Mouse (Mus musculus) kidney, adult 10 weeks (tissue): Measurements from ENCODE around the gene Acta1. TPM values are rescaled to one million over a fixed set of nuclear protein-coding genes. Genes with fewer than 3 reads are reported as not detected.

Experiments used
- polyA plus RNA-seq: library from polyadenylated mRNA; stranded (reverse); fragments of 350-450 nt; fragmentation: Illumina TruSeq; extraction: RNeasy Lipid Tissue Mini Kit (QIAGEN cat#74804); gene quantifications from one replicate; pipeline ENCODE4 v1.2.3, GENCODE M21; 2014; ENCODE audit warnings: low read depth, low replicate concordance

Acta1 gene
- polyA plus RNA-seq: not detected

DNA sequence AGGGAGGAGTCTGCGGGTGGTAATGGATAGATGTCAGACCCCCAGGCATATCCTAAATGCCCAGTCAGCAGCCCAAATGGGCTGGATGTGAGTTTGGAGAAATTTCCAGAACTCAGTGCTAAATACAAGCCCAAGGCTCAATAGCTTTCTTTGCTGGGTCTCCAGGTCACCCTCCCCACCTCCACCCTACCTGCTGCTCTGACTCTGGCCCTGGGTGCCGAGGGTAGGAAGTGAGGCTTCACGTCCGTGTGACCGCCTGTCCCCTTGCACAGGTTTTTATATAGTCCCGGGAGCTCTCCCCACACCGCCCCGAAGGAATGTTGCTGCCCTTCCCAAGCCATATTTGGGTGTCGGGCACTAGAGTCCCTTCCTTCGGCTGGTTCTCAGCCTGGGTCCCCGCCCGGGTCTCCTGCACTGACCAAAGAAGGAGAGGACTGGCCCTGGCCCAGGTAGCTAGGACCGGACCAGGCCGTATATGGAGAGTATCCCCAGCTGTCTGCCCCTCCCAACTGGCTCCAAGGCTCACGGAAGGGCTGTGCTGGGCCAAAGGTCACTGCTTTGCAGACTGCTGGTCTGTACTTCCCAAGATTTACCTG, at the start of gene Acta1:
TSS of gene Acta1 (minus strand) at position 250 of the 596 bp plus-strand sequence.

GRCm38 (mm10) chr8:123859648-123860259, 34.8 kb downstream of the Acta1 start, which contains the start of gene Ccsap:
TSS of gene Ccsap (minus strand) at chr8:123860209.

Other genes starting within 250 kb of the Acta1 start
- gene Rhou, start 240.8 kb downstream of the Acta1 start, polyA plus RNA-seq: 2.3 TPM
- gene Rab4a, start 88.8 kb downstream of the Acta1 start, polyA plus RNA-seq: 13.7 TPM
- gene Ccsap, start 34.5 kb downstream of the Acta1 start, polyA plus RNA-seq: not detected
- 4.6 TPM for gene Nup133, start 54.5 kb upstream of the Acta1 start, polyA plus RNA-seq
- gene Abcb10, start 88.4 kb upstream of the Acta1 start, polyA plus RNA-seq: 13.3 TPM
- gene Taf5l, start 126.6 kb upstream of the Acta1 start, polyA plus RNA-seq: 3.5 TPM
- gene Urb2, start 126.8 kb upstream of the Acta1 start, polyA plus RNA-seq: 3.8 TPM